Mouse (Mus musculus) induced T-regulatory cell, adult 2 months (primary cell): ENCODE data around the gene Pik3cg.
A peak's percentile ranks its signal among the peaks of the same experiment; 100 is the strongest.

Source experiments
- DNase-seq: peaks from one replicate; pipeline ENCODE4 v3.0.0-alpha.2; 2012; ENCODE audit warnings: low read depth

Gene Pik3cg

DNA sequence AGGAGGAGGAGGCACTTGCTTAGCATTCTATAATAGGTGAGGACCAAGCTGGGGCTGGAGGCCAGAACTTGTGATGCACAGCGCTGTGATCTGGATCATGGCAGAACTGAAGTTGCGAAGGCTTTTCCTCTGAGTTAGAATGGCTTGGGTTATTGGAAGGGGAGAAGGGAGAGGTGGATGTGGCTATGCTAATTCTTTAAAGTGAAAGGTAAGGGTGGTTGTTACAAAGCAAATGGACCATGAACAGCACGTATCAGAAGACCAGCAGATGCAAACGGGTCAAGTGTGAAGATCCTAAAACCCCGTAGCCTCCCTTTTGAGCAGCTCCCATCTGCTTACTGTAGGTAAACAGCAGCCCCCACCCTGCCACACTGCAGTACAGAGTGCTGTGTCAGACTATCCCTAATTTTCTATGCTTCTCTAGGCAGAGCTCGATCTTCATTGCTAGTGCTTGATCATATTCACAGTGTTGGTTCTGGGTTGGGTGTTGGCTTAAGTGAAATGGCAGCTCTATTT lies 7.3 kb downstream of the Pik3cg start:
- DNase-seq = no peak

DNA sequence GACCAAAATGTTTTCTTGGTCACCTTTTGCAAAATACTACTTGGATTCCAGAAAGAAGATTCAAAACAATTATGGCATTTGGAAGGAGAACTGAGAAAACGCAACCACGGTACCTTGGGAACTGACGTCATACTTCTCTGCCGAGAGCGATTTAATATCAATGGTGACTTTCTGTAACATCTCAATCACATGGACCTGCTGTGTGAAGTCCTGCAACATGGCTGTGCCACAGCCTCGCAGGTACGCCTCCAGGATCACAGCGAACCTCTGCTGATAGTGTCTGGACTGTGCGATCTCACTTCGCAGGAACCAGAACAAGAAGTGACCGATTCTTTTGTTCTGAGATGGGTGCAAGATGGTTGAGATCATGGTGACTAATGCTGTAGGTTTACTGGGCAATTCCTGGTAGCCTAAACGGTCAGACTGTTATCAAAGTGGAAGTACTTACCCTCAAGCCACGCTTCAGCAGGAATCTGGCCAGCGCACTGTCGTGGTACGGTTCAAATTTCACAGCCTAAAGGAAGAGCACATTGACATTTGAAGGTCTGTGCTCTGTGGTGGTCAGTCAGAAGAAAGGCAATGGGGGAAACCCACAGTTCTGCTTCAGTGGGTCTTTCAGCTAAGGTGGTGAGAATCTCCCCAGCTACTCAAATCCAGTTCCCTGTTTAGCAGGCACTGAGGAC lies 7.9 kb downstream of the Pik3cg start:
- DNase-seq = no peak

DNA sequence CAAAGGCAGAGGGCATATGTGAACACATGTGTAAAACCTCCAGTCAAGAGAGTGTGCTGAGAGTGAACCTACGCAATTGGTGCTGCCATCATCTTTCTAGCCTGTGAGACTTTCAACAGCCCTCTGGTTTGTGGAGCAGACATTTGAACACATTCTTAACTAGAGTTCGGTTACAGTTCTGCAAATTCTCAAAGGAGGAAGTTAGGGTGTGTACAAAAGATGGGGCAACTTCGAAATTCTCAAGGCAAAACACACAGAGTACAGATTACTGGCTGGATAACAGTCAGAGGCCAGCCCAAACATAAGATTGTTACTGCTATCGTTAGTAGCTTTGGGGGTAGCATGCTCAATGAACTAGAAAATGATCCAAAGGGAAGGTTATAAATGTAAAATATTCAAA lies 9.0 kb downstream of the Pik3cg start:
- DNase-seq = no peak

DNA sequence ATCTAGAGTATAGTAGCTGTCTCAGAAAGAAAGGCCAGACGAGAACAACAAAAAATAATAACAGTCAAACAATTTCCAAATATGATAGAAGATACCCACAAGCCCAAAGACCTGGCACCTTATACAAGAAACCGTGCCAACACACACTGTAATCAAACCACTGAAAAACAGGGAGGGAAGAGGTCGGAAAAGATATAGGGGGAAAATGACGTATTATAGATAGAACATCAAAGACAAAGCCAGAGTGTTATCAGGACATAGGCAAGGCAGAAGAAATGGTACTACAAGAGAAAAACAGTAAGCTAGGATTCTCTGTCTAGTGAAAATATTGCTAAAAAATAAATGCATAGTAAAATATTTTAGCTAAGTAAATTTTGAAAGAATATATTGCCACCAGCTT lies 10.4 kb downstream of the Pik3cg start:
- DNase-seq = no peak

DNA sequence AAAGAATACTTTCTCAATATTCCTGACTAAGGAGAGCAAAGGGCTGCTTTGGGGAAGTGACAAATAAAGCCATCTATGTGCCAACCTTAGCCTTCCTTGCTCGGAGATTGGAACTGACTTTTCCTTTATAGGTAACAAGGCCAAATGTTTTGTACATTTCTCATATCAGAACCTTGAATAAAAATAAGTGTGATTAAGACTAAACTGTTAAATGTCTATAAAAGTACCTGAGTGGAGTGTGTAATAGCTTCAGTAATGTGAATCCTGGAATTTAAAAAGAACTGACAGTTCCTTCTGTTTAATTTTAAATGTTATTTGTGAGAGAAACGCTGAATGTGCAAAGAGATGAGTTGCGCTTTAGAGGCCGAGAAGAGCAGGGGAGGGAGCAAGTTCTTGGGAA lies 13.5 kb downstream of the Pik3cg start:
- DNase-seq = no peak

DNA sequence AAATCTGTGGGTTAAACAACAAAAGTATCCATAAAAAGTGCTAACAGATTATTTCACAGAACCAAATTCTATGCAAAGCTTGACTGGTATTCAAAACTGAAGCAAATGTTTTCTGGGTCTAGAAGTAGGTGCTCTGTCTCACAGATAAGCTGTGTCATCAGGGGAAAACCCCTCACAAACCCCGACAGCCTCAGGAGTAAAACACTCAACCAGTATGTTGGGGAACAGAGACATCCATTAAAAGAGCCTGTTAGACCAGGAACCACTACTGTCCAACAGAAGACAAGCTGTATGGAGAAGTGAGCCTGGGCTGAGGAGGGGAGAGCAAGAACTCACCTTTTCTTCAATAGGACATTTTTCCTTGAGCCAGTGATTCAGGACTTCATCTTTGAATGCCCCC lies 14.1 kb downstream of the Pik3cg start:
- peak; percentile 24 for DNase-seq

DNA sequence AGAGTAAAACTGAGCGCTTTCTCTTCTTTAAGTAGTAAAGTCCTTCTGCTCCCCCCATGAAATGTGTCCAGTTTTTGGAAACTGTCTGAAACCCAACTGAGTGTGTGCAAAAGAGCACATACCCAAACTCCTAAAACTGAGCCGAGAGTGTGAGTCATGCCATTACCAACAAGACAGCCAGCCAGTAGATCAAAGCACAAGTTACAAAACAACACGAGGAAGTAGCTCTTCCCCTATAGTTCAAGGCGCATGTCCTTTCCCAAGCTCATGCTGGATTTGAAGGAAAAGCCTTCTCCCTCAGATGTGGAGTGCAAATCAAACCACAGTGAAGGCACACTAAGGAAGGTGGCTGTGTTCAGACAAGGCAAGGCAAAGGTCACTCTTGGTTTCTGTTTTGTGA lies 17.5 kb downstream of the Pik3cg start:
- DNase-seq = no peak

DNA sequence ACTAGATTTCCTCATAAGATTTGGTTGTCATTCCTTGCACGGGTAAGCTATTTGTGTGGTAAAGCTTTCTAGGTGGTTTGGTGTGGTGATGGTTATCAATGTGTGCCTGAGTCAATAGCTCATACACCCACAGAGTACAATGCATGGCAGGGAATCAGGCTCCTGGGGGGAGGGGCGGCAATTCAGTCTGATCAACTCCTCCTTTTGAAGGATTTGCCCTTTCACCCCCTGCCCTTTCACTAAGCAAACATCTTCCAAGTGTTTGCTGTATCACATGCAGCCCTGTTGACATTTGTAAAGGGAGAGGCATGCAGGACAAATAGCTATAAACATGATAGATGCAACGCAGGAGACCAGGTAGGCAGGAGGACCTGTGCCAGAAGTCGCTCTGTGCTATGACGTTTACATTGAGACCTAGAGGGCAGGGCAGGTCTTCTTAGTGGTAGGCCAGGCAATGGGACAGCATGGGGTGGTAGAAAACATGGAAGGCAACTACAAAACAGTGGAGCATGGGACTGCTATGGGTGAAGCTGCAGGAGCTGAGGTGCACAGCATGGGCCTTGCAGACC lies 20.7 kb downstream of the Pik3cg start:
- no peak for DNase-seq

DNA sequence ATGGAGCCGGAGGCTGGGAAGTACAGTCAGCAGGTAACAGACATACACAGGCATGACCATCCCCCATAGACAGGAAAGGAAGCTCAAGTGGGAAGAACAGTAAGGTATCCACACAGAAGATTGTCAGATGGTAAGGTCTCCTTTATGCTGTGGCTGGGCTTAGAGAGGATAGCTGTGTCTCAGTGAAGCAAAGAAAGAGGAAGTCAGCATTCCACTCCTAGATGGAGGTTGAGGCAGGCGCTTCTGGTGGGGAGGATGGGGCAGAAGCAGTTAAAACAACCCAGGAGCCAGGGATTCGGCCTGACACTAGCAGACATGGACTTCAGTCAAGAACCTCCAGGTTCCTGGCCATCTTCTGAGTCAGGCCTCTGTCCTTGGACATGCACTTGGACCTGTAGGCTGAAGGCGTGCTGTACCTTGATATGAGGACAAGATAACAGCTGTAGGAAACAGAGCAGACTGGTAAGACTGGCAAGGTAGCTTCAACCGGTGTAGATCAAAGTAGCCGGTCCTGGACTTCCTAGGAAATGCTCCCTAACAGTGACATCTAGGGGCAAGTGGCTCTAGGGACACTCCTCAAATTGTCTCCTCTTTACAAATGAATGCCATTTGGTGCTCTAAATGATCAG lies 21.7 kb downstream of the Pik3cg start:
- no peak for DNase-seq

DNA sequence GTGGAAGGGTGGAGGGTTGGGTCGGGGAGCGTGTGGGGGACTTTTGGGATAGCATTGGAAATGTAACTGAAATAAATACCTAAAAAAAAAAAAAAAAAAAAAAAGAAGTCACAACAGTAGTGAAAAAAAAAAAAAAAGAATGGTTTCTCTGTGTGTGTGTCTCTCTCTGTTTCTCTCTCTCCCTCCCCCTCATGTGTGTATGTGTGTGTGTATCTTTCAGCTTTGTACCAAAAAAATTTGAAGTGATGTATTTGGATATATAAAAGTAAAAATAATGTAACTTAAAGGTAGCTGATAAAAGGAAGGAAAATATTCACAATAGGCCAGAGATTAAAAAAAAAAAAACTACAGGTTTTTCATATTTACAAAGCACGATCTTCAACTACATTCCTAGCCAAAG lies 23.6 kb downstream of the Pik3cg start:
- DNase-seq = no peak

DNA sequence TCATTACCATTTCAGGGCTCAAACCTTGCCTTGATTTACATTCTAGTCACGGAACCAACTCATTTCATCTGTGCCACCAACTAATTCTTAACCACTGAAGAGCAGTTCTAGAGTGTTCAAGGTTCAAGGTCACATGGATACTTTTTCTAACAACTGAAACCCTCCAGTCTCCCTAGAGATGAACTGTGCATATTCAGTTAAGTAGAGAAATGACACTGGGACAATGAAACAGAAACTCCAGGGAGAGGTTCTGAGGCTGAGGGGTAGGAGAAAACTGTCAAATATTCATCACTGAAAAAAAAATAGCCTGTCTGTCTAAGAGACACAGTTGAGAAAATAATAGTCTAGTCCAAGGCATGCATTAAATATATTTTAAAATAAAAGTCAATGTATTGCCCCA lies 24.9 kb downstream of the Pik3cg start:
- no peak for DNase-seq

DNA sequence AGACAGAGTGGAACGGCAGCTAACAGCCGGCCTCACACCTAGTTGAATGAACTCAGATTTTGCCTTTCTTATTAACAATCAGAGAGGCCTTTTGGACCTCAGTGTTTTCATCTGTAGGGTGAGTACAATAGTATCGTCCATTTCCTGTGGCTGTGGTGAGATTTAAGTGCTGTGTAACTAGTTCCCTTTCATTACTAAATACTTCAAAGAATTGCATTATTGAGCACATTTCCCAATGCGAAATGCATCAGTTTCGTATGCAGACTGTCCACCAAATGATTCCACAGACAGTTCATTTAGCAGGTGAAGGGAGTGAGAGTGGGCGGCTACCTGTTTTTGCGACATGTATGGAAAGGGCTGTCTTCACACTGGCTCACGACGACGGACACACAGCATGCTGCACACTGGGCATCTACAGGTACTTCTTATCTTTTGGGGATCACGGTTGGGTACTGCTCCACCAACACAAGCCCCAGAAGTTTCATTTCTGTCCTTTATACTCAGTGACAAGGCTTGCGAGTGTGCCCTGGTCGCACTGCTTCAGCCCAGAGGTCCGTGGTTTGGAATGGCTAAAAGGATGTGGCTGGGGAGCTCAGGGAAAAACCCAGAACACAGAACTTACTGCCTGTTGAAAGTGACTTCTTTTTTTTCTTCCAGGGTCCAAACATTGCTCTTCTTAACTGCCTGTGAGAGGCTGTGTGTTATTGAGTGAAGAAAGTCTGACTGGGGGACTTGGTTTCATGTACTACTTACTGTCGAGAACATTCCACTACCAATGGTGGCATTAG lies 25.6 kb downstream of the Pik3cg start:
- no peak for DNase-seq

DNA sequence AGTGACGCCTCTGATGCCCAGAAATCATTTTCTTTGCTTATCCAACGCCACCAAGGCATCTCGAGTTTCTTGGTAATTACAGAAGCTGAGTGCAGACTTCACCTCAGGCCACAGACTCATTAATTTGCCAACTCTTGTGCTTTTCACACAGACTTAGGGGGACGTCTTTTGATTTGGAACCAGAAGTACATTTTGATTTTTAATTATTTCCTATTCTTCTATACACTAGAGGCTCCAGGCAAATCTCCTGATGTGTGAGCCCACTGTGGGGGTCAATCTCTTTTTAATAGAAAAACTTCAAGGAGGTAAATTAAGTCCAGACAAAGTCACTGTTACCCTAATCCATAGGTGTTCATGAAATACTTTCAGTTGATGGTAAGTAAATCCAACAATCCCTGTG lies 26.6 kb downstream of the Pik3cg start:
- DNase-seq = no peak

DNA sequence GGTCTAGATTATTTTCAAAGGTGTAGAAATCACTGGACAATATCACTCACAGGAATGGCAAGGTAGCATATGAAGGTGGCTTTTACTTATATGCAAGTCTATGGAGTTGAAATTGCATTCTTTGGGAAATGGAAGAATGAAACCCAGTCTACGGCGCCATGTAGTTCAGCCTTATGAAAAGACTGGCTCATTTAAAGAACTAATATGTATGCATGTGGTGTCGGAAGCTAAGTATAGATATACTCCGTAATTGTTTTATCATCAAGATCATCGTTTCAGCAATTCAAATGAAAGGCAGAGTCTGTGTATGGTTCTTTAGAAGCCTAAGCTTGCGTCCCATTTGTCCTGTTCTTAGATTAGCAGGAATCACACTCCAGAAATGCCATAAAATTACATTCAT lies 34.0 kb downstream of the Pik3cg start:
- no peak for DNase-seq

DNA sequence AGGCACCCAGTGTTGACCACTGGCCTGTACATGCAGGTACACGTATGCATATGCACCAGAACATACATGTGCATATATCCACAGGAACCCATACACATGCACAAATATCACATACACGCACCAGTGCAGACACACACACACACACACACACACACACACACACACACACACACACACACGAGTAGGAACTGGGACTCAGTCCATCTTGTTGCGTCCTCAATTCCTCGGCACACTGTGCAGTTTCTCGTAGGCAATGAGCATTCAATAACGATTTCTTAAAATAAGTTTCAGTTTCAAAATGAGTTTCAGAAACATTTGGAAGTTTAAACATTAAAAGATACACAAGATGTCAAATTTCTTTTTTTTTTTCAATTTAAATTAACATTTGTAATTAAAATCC lies 35.6 kb downstream of the Pik3cg start:
- peak; percentile 25 for DNase-seq

DNA sequence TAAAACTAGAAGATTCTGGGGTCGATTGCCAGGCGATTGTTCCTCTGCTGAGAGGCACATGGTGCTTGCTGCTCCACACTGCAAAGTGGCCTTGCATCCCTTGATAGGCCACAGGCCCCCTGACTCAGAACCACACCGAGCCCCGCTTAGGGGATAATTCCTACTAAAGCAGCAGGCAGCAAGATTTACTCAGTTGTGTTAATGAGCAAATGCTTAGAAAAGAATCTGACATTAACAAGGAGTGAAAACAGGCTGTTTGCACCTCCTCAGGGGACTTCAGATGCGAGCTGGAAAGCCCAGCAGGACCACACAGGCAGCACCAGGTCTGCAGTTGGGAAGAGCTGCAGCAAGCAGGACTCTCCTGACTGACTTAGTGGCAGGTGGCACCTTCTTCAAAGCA lies 39.3 kb downstream of the Pik3cg start:
- no peak for DNase-seq

DNA sequence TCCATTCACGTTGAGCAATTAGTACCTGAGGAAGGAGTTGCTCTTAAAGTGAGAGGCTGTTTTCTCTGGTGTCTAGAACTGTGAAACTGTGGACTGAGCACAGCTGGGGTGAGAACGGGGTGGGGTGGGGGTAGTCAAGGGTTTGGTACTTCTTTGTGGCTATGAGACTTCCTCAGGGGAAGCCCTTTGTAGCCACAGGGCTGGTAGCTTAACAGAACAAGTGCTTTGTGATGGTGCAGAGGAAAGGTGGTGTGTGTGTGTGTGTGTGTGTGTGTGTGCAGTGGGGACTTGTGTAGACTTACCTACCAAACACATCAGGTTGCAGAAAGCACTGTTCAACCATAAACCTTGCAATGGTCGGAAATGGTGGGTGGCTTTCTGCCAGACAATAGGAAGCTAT lies 39.7 kb downstream of the Pik3cg start:
- DNase-seq = peak; percentile 77

DNA sequence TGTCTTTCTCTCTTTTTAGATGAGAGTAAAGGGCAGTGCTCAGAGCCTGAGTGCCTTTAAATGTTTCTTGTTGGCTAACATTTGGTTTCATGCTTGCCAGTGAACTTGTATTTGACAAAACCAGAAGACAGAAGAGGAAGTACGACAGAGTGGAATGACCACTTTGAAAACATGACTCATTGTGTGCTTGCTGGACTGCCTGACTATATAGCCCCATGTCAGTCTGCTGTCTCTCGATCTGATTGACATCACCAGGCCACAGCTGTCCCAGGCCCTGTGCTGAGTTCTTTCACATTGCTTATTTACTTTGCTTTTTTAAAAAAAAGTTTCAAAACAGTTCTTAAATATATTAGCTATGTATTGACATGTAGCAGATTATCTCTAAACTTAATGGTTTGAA lies 44.8 kb downstream of the Pik3cg start:
- DNase-seq = no peak

DNA sequence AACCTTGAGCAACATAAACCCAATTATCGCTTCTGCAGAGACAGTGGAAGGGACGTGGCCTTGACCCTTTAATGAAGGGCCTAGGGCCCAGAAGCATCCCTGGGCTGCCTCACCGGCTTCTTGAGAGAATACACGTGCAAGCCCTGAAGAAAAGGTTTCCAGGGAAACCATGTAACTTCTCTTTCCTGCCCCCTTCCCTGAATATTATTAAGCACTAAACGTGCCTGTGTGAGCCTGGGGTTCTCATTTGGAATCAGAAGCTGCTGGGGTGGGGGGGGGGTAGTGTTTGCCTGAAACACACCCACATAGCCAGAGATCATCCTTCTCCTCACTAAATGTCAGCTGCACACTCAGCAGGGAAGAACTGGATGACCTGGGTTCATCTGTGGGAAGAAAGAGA lies 49.7 kb downstream of the Pik3cg start:
- no peak for DNase-seq

DNA sequence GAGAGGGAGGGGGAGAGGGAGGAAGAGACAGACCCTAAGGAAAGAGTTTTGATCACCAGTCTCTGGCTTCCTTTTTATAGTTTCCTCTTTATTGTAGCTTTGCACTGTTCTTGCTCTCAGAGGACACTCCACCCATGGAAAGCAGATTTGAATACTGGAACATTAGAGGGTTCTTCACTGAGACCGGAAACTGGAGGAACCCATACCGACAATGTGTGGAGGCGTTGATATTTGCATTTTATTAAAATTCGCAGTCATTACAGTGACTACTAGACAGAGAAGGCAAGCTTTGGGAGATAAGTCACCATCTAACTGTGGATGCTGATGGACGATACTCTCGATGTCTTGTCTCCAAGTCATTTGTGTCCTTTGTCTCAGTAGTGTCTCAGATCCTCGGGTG lies 61.9 kb downstream of the Pik3cg start:
- no peak for DNase-seq

DNA sequence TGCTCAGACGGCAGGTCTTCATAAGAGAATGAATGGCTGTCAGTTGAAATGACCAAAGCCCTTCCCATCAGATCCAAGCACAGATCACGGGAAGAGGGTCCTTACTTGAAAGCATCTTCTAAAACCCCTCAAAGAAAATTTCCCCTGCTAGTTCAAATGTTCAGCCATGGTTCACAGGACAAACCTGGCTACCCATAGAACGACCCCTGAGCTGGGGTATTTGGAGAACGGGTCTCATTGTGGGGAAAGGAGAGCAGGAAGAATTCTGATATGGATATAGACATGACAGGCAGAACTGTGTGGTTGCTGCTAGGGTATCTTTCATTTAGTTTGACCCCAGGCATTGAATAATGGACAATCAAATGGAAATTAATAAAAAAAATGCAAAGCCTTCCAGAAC lies 62.8 kb downstream of the Pik3cg start:
- DNase-seq = no peak

DNA sequence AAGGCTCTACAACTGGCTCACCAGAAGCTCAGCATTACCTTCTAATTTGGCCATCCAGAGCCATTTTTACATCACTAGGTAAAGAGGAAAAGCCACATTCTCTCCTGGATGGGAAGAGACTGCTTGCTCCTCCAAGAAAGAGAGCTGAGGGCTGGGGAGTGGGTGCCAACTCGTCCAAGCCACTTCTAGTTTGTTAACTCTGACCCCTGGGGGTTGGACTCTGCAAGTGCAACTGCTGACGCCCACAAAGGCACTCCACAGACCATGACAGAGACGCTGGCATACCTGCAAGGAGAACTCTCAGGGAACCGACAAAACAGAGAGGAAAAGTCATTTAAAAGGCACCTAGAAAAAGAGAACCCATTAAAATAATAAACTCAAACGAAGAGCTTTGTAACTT lies 63.9 kb downstream of the Pik3cg start:
- peak; percentile 75 for DNase-seq

DNA sequence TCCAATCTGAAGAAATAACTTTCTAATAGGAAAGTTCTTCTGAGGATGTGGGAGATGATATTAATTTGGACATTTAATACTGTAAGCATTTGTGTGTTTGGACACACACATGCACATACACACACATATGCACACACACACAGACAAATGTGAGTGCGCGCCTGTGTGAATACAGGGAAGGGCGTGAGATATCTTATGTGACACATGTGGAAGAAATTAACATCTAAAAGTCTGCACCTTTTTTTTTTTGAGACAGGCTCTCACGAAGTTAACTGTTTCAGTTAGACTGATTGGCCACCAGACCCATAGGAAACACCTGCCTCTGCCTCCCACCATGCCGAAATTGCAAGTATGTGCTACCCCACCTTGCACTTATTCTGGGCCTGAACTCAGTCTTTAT lies 64.7 kb downstream of the Pik3cg start:
- DNase-seq = no peak
